Mouse (Mus musculus): ENCODE data around the gene Otub1. TPM values are rescaled to one million over a fixed set of nuclear protein-coding genes. Genes with fewer than 3 reads are reported as not detected.

Otub1 gene
- polyA plus RNA-seq, 1 experiment, result 112 TPM

- Histone ChIP-seq H3K4me3 (no peak overlapping the region), H3K36me3 (ENCODE audit: control insufficient read depth, insufficient read depth) (peaks cover 10% of the 10 kb centered on the region), H3K79me2 (ENCODE audit: control insufficient read depth, insufficient read depth) (peaks cover 1% of the 10 kb centered on the region), H3ac (ENCODE audit: control insufficient read depth, insufficient read length) (no peak overlapping the region), H3K4me2 (ENCODE audit: low read depth) (no peak overlapping the region), H3K27me3 (ENCODE audit: control insufficient read depth, insufficient read depth, insufficient read length) (no peaks in the 10 kb centered on the region)
- TF ChIP-seq SRF (IDR thresholded peaks at IDR 0.05; ENCODE audit: control insufficient read depth, insufficient read length, low read depth) (no peak), E2F4 (IDR thresholded peaks at IDR 0.05; ENCODE audit: insufficient read depth) (no peak), MYOD1 (IDR thresholded peaks at IDR 0.05; ENCODE audit: control insufficient read depth in 1 of 3, insufficient read length in 2 of 3, low read depth in 2 of 3) (no peak), CEBPB (IDR thresholded peaks at IDR 0.05; ENCODE audit: insufficient read depth, poor library complexity, severe bottlenecking) (no peak), USF1 (IDR thresholded peaks at IDR 0.05; ENCODE audit: low read depth) (no peak), MAX (IDR thresholded peaks at IDR 0.05; ENCODE audit: low read depth) (no peak), REST (IDR thresholded peaks at IDR 0.05; ENCODE audit: insufficient read depth, insufficient read length) (no peak), TCF12 (IDR thresholded peaks at IDR 0.05; ENCODE audit: insufficient read depth, poor library complexity, severe bottlenecking) (no peak), TCF3 (IDR thresholded peaks at IDR 0.05; ENCODE audit: insufficient read length, low read depth) (no peak), MYOG (IDR thresholded peaks at IDR 0.05; ENCODE audit: control insufficient read depth in 1 of 3, insufficient read depth in 1 of 3, insufficient read length in 2 of 3, low read depth in 2 of 3) (no peak)
Measured at GRCm38 (mm10) chr19:7222196-7222595, 16.1 kb upstream of the Otub1 start.

GRCm38 (mm10) chr19:7218753-7219152 lies 12.6 kb upstream of the Otub1 start:
- Histone ChIP-seq H3K4me3 (no peak overlapping the region), H3ac (ENCODE audit: control insufficient read depth, insufficient read length) (no peak overlapping the region), H3K4me2 (ENCODE audit: low read depth) (no peak overlapping the region), H3K27me3 (ENCODE audit: control insufficient read depth, insufficient read depth, insufficient read length) (no peaks in the 10 kb centered on the region), H3K36me3 (ENCODE audit: control insufficient read depth, insufficient read depth) (peaks cover 15% of the 10 kb centered on the region), H3K79me2 (ENCODE audit: control insufficient read depth, insufficient read depth) (peaks cover 36% of the 10 kb centered on the region)
- TF ChIP-seq E2F4 (IDR thresholded peaks at IDR 0.05; ENCODE audit: insufficient read depth), result no peak

- TF ChIP-seq REST (IDR thresholded peaks at IDR 0.05; ENCODE audit: insufficient read depth, insufficient read length) (no peak), USF1 (IDR thresholded peaks at IDR 0.05; ENCODE audit: low read depth) (no peak), MYOD1 (IDR thresholded peaks at IDR 0.05; ENCODE audit: control insufficient read depth in 1 of 3, insufficient read length in 2 of 3, low read depth in 2 of 3) (no peak), E2F4 (IDR thresholded peaks at IDR 0.05; ENCODE audit: insufficient read depth) (no peak), SRF (IDR thresholded peaks at IDR 0.05; ENCODE audit: control insufficient read depth, insufficient read length, low read depth) (no peak), MAX (IDR thresholded peaks at IDR 0.05; ENCODE audit: low read depth) (no peak), POLR2AphosphoS2 (IDR thresholded peaks at IDR 0.05; ENCODE audit: insufficient read length, low read depth) (no peak)
- Histone ChIP-seq H3K36me3 (ENCODE audit: control insufficient read depth, insufficient read depth) (peaks cover 15% of the 10 kb centered on the region), H3K27me3 (ENCODE audit: control insufficient read depth, insufficient read depth, insufficient read length) (no peaks in the 10 kb centered on the region), H3K4me2 (ENCODE audit: low read depth) (peak overlapping the region; percentile 86), H3K79me2 (ENCODE audit: control insufficient read depth, insufficient read depth) (peaks cover 44% of the 10 kb centered on the region), H3K4me3 (peak overlapping the region; percentile 88), H3ac (ENCODE audit: control insufficient read depth, insufficient read length) (peak overlapping the region; percentile 88)
Measured at GRCm38 (mm10) chr19:7217926-7218267, 11.8 kb upstream of the Otub1 start.

GRCm38 (mm10) chr19:7217162-7217925 lies 11.2 kb upstream of the Otub1 start, which contains the start of gene Cox8a:
TSS of gene Cox8a (minus strand) at chr19:7217616.
- TF ChIP-seq MYOG (IDR thresholded peaks at IDR 0.05; ENCODE audit: control insufficient read depth in 1 of 3, insufficient read depth in 1 of 3, insufficient read length in 2 of 3, low read depth in 2 of 3), result no peak
- peak; percentile 56 for TF ChIP-seq SRF (IDR thresholded peaks at IDR 0.05; ENCODE audit: control insufficient read depth, insufficient read length, low read depth)
- TF ChIP-seq CEBPB (IDR thresholded peaks at IDR 0.05; ENCODE audit: insufficient read depth, poor library complexity, severe bottlenecking), result no peak
- no peak for TF ChIP-seq USF1 (IDR thresholded peaks at IDR 0.05; ENCODE audit: low read depth)
- TF ChIP-seq POLR2AphosphoS2 (IDR thresholded peaks at IDR 0.05; ENCODE audit: insufficient read length, low read depth), result peak; percentile 97
- TF ChIP-seq POLR2A (IDR thresholded peaks at IDR 0.05; ENCODE audit: insufficient read length, low read depth), result peak; percentile 95
- TF ChIP-seq MYOD1 (IDR thresholded peaks at IDR 0.05; ENCODE audit: control insufficient read depth in 1 of 3, insufficient read length in 2 of 3, low read depth in 2 of 3), result no peak
- peak; percentile 31 for TF ChIP-seq REST (IDR thresholded peaks at IDR 0.05; ENCODE audit: insufficient read depth, insufficient read length)
- TF ChIP-seq E2F4 (IDR thresholded peaks at IDR 0.05; ENCODE audit: insufficient read depth), result peak; percentile 92
- H3K4me2 ChIP-seq (ENCODE audit: low read depth), result peak within 1 kb of the TSS; percentile 100
- peak within 1 kb of the TSS; percentile 88 for H3ac ChIP-seq (ENCODE audit: control insufficient read depth, insufficient read length)
- peaks cover 15% of the 10 kb centered on the region for H3K36me3 ChIP-seq (ENCODE audit: control insufficient read depth, insufficient read depth)
- no peaks in the 10 kb centered on the region for H3K27me3 ChIP-seq (ENCODE audit: control insufficient read depth, insufficient read depth, insufficient read length)
- H3K4me3 ChIP-seq, result peak within 1 kb of the TSS; percentile 88
- peaks cover 47% of the 10 kb centered on the region for H3K79me2 ChIP-seq (ENCODE audit: control insufficient read depth, insufficient read depth)

GRCm38 (mm10) chr19:7214484-7214883 lies 8.4 kb upstream of the Otub1 start:
- no peaks in the 10 kb centered on the region for H3K27me3 ChIP-seq (ENCODE audit: control insufficient read depth, insufficient read depth, insufficient read length)
- H3K4me2 ChIP-seq (ENCODE audit: low read depth), result peak overlapping the region; percentile 100
- no peak for TF ChIP-seq POLR2A (IDR thresholded peaks at IDR 0.05; ENCODE audit: insufficient read length, low read depth)
- TF ChIP-seq MAX (IDR thresholded peaks at IDR 0.05; ENCODE audit: low read depth), result no peak
- no peak for TF ChIP-seq TCF12 (IDR thresholded peaks at IDR 0.05; ENCODE audit: insufficient read depth, poor library complexity, severe bottlenecking)
- no peak for TF ChIP-seq REST (IDR thresholded peaks at IDR 0.05; ENCODE audit: insufficient read depth, insufficient read length)
- TF ChIP-seq MYOD1 (IDR thresholded peaks at IDR 0.05; ENCODE audit: control insufficient read depth in 1 of 3, insufficient read length in 2 of 3, low read depth in 2 of 3), result no peak
- no peak for TF ChIP-seq USF1 (IDR thresholded peaks at IDR 0.05; ENCODE audit: low read depth)
- no peak for TF ChIP-seq POLR2AphosphoS2 (IDR thresholded peaks at IDR 0.05; ENCODE audit: insufficient read length, low read depth)
- peaks cover 57% of the 10 kb centered on the region for H3K79me2 ChIP-seq (ENCODE audit: control insufficient read depth, insufficient read depth)
- H3K36me3 ChIP-seq (ENCODE audit: control insufficient read depth, insufficient read depth), result peaks cover 22% of the 10 kb centered on the region
- H3ac ChIP-seq (ENCODE audit: control insufficient read depth, insufficient read length), result no peak overlapping the region
- no peak overlapping the region for H3K4me3 ChIP-seq

All from myocyte (in vitro differentiated cells).